Mouse (Mus musculus) midbrain, embryonic 13.5 days (tissue): ENCODE data around the gene Sfrp5. TPM values are rescaled to one million over a fixed set of nuclear protein-coding genes. Genes with fewer than 3 reads are reported as not detected.

Experiments used
- ATAC-seq: fragments of 200-750 bp; cut with Nextera tagmentation; 2 replicates; pipeline ENCODE4 v1.8.0; 2017; ENCODE audit warnings: mild to moderate bottlenecking, moderate TSS enrichment, moderate library complexity
- H3K27ac ChIP-seq: fragments of 300-500 bp; sonication (generic); 2 replicates; pipeline ENCODE4 v1.5.1; 2015; ENCODE audit warnings: inconsistent platforms, mild to moderate bottlenecking, moderate library complexity
- H3K27me3 ChIP-seq: fragments of 300-500 bp; sonication (generic); 2 replicates; pipeline ENCODE4 v1.6.1; 2015; ENCODE audit warnings: mild to moderate bottlenecking, inconsistent platforms
- H3K36me3 ChIP-seq: fragments of 300-500 bp; sonication (generic); 2 replicates; pipeline ENCODE4 v1.6.1; 2015; ENCODE audit warnings: mild to moderate bottlenecking, inconsistent platforms
- H3K4me1 ChIP-seq: fragments of 300-500 bp; sonication (generic); replicated peaks from 2 replicates; pipeline ENCODE4 v1.6.1; 2015; ENCODE audit warnings: inconsistent platforms
- H3K4me2 ChIP-seq: fragments of 300-500 bp; sonication (generic); replicated peaks from 2 replicates; pipeline ENCODE4 v1.6.1; 2015; ENCODE audit warnings: moderate library complexity, mild to moderate bottlenecking, inconsistent platforms
- H3K4me3 ChIP-seq: fragments of 300-500 bp; sonication (generic); replicated peaks from 2 replicates; pipeline ENCODE4 v1.5.1; 2015; ENCODE audit warnings: mild to moderate bottlenecking, inconsistent platforms
- H3K9ac ChIP-seq: fragments of 300-500 bp; sonication (generic); replicated peaks from 2 replicates; pipeline ENCODE4 v1.6.1; 2015; ENCODE audit warnings: mild to moderate bottlenecking, inconsistent platforms
- H3K9me3 ChIP-seq: fragments of 300-500 bp; sonication (generic); 2 replicates; pipeline ENCODE4 v1.6.1; 2016; ENCODE audit warnings: mild to moderate bottlenecking, inconsistent platforms
- WGBS: fragments of 180-500 bp; shearing (Covaris S2); methylation state at CpG from one replicate; pipeline ENCODE4 v1.1.7; 2015; 5-methylcytosine and 5-hydroxymethylcytosine counted together
- polyA plus RNA-seq: library from polyadenylated mRNA; unstranded; fragments of >200 nt; fragmentation: Nextera tagmentation; extraction: Ambion mirVana; gene quantifications from 2 replicates; pipeline ENCODE4 v1.2.1, GENCODE M21; 2015

The Sfrp5 gene
- polyA plus RNA-seq, 1 experiment from 2014 or later, result 0.11 TPM

DNA sequence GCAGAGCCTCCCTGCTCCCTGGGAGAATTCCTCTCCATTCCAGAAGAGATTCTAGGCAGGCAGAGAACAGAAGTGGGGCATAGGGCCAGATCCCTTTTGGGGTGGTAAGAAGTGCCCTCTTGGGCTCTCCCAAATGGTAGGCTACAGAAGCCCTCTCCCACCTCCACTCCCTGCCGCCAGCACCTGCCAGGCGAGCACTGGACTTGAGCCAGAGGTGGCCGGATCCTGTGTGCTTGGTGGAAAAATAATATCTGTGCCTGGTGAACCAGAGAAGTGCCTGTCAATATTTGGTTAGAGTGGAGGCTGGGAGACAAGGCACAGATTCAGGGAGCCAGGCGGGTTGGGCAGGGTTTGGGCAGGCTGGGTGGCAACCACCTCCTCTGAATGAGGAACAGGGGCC is 5.7 kb downstream of the Sfrp5 start:
- peaks cover 14% of the 10 kb centered on the region for H3K36me3 ChIP-seq
- no peak overlapping the region for H3K4me2 ChIP-seq
- H3K4me3 ChIP-seq, result no peak overlapping the region
- 88% methylated on average over 4 of the region's 4 CpGs for WGBS
- no peak overlapping the region for H3K9ac ChIP-seq
- peaks cover 4% of the 10 kb centered on the region for H3K4me1 ChIP-seq
- peaks cover 34% of the 10 kb centered on the region for H3K27me3 ChIP-seq
- ATAC-seq, result no peak
- H3K9me3 ChIP-seq, result no peaks in the 10 kb centered on the region
- H3K27ac ChIP-seq, result no peak overlapping the region

DNA sequence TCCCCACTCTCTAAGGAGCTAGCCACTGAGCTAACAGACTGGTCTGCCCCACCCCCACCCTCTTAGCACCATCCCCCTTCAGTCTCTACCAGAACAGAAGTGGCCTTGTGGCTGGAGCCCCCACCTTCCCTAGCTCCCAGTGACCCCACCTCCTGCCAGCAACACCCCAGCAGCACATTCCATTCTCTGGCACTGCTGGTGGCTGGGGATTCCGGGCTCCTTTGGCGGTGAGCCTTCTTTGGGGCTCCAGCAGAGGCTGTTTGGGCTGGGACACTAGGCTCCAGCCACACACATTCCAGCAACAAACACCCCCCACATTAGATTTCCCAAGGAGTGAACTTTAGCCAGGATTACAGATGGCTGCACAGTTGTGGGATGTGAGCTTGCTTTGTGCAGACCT is 8.7 kb downstream of the Sfrp5 start:
- Histone ChIP-seq H3K27me3 (peaks cover 4% of the 10 kb centered on the region; the same call in 1 of the 2 replicates), H3K9me3 (no peaks in the 10 kb centered on the region), H3K4me3 (no peak overlapping the region), H3K4me2 (no peak overlapping the region), H3K27ac (no peak overlapping the region), H3K4me1 (no peaks in the 10 kb centered on the region), H3K36me3 (peaks cover 36% of the 10 kb centered on the region), H3K9ac (no peak overlapping the region)
- WGBS, result 32% methylated on average over 2 of the region's 2 CpGs
- ATAC-seq, result no peak

- H3K36me3 ChIP-seq, result peaks cover 62% of the 10 kb centered on the region
- H3K27me3 ChIP-seq, result no peaks in the 10 kb centered on the region
- no peaks in the 10 kb centered on the region for H3K9me3 ChIP-seq
- no peak overlapping the region for H3K4me3 ChIP-seq
- ATAC-seq, result peak; percentile 77
- 20% methylated on average over 5 of the region's 5 CpGs for WGBS
- H3K9ac ChIP-seq, result no peak overlapping the region
- H3K4me1 ChIP-seq, result no peaks in the 10 kb centered on the region
- no peak overlapping the region for H3K27ac ChIP-seq
- H3K4me2 ChIP-seq, result no peak overlapping the region
Measured at GRCm38 (mm10) chr19:42190494-42190893, 11.6 kb downstream of the Sfrp5 start.

DNA sequence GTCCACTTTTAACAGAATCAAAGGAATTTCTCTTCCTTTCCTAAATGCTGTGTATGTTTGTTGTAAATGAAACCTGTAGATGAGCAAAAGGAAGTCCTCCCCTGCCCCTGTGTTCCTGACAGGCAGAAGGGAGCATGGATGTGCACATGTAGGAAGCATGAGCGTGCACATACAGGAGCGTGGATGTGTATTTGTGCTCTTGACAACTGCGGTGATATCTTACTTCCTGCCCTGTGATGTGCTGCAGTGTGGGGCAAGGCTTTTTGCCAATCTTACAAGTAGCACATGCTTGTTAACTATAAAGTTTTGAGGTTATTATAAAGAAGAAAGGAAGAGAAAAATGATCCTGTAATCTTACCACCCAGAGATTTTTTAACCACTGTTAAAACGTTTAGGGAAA is 12.3 kb downstream of the Sfrp5 start:
- 90% methylated on average over 4 of the region's 4 CpGs for WGBS
- peaks cover 69% of the 10 kb centered on the region for H3K36me3 ChIP-seq
- no peak overlapping the region for H3K9ac ChIP-seq
- H3K27ac ChIP-seq, result no peak overlapping the region
- no peak for ATAC-seq
- no peaks in the 10 kb centered on the region for H3K27me3 ChIP-seq
- H3K4me3 ChIP-seq, result no peak overlapping the region
- no peaks in the 10 kb centered on the region for H3K4me1 ChIP-seq
- H3K4me2 ChIP-seq, result no peak overlapping the region
- H3K9me3 ChIP-seq, result no peaks in the 10 kb centered on the region

DNA sequence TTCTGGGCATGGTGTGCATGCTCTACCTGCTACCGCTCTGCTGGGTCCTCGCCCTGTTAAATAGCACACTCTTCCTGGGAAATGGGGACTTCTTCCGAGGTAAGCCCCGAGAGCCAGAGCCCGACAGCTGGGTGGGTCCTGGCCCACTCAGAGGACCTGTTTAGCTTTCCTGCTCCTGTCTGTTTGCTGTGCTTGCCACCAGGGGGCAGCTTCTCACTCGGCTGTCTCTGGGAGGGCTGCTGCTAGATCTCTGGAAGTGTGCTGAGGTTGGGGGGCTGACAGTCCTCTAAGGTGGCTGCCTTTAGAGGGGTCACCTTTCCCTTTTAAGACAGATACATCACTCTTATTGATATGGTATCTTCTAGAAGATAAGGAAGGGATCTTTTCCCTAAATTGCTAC is 19.4 kb downstream of the Sfrp5 start:
- no peak overlapping the region for H3K27ac ChIP-seq
- H3K4me2 ChIP-seq, result no peak overlapping the region
- no peak overlapping the region for H3K9ac ChIP-seq
- no peaks in the 10 kb centered on the region for H3K9me3 ChIP-seq
- no peaks in the 10 kb centered on the region for H3K4me1 ChIP-seq
- peaks cover 86% of the 10 kb centered on the region for H3K36me3 ChIP-seq
- H3K4me3 ChIP-seq, result no peak overlapping the region
- WGBS, result 69% methylated on average over 6 of the region's 6 CpGs
- no peaks in the 10 kb centered on the region for H3K27me3 ChIP-seq
- ATAC-seq, result no peak

DNA sequence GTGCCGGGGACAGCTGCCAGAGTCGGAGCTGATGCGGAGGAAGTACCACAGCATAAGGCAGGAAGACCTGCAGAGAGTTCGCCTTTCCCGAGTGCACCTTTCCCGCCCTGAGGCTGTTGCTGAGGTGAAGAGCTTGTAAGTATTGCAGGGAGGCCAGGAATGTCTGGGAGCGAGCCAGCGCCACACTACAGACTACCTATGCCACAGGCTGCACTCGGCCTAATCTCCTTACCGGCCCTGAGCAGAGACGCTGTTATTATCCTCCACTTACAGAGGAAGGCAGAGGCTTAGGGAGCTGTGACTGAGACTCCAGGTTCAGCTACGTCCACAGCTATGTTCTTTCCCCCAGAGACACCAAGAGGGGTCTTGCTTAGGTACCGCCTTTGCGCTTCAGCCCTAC is 22.7 kb downstream of the Sfrp5 start:
- Histone ChIP-seq H3K4me3 (no peak overlapping the region), H3K36me3 (peaks cover 56% of the 10 kb centered on the region), H3K9me3 (no peaks in the 10 kb centered on the region), H3K27ac (no peak overlapping the region), H3K27me3 (no peaks in the 10 kb centered on the region), H3K4me2 (no peak overlapping the region), H3K9ac (no peak overlapping the region), H3K4me1 (no peaks in the 10 kb centered on the region)
- no peak for ATAC-seq
- WGBS, result 90% methylated on average over 14 of the region's 14 CpGs

GRCm38 (mm10) chr19:42177461-42177860 is 24.6 kb downstream of the Sfrp5 start:
- ATAC-seq, result no peak
- 98% methylated on average over 2 of the region's 2 CpGs for WGBS

DNA sequence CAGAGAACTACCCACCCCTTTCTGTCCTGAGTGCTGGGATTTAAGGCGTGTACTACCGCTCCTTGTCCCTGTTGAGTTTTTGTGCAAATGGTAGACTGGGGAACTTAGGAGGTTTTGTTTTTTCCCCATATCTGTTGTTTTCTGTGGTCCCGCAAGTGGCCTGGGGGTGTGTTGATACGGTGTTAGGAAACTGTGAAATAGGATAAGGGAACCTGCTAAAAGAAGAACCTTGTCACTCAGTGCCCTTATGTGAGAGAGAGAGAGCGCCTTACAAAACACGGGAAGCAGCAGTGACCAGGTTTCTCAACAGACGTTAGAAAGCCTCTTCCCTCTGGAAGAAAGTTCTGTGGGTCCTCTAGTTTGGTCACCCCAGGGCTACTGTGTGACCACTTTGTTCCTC is 25.2 kb downstream of the Sfrp5 start:
- no peak for ATAC-seq
- H3K36me3 ChIP-seq, result peaks cover 33% of the 10 kb centered on the region
- WGBS, result 68% methylated on average over 7 of the region's 7 CpGs

More at GRCm38 (mm10) chr19:42177461-42177860, 24.6 kb downstream of the Sfrp5 start:
- Histone ChIP-seq H3K4me3 (no peak overlapping the region), H3K27me3 (no peaks in the 10 kb centered on the region), H3K4me1 (peaks cover 9% of the 10 kb centered on the region; the same call in 1 of the 2 replicates), H3K9ac (no peak overlapping the region), H3K9me3 (no peaks in the 10 kb centered on the region), H3K36me3 (peaks cover 38% of the 10 kb centered on the region), H3K4me2 (no peak overlapping the region), H3K27ac (no peak overlapping the region)

GRCm38 (mm10) chr19:42170025-42170969 is 31.8 kb downstream of the Sfrp5 start:
- H3K27me3 ChIP-seq, result peaks cover 30% of the 10 kb centered on the region
- H3K9me3 ChIP-seq, result no peaks in the 10 kb centered on the region
- peak overlapping the region; percentile 91 for H3K4me2 ChIP-seq
- ATAC-seq, result peak; percentile 89
- 0 out of 2 replicates have a peak overlapping the region, but pooled peaks have one; percentile 19 for H3K27ac ChIP-seq
- H3K4me3 ChIP-seq, result peak overlapping the region; percentile 79
- H3K4me1 ChIP-seq, result peaks cover 26% of the 10 kb centered on the region
- 2% methylated on average over 56 of the region's 56 CpGs for WGBS
- H3K9ac ChIP-seq, result peak overlapping the region; percentile 88
- no peaks in the 10 kb centered on the region for H3K36me3 ChIP-seq

More for the DNA sequence above, 25.2 kb downstream of the Sfrp5 start:
- no peaks in the 10 kb centered on the region for H3K9me3 ChIP-seq
- H3K27ac ChIP-seq, result no peak overlapping the region
- H3K27me3 ChIP-seq, result no peaks in the 10 kb centered on the region
- no peak overlapping the region for H3K4me2 ChIP-seq
- H3K4me3 ChIP-seq, result no peak overlapping the region
- no peak overlapping the region for H3K9ac ChIP-seq
- peaks cover 13% of the 10 kb centered on the region for H3K4me1 ChIP-seq

- H3K36me3 ChIP-seq, result no peaks in the 10 kb centered on the region
- no peak overlapping the region for H3K4me3 ChIP-seq
- peak overlapping the region; percentile 91; the same call in 1 of the 2 replicates for H3K4me2 ChIP-seq
- 79% methylated on average over 10 of the region's 10 CpGs for WGBS
- 0 out of 2 replicates have a peak overlapping the region, but pooled peaks have one; percentile 19 for H3K9ac ChIP-seq
- H3K4me1 ChIP-seq, result peaks cover 26% of the 10 kb centered on the region
- H3K9me3 ChIP-seq, result no peaks in the 10 kb centered on the region
- no peak for ATAC-seq
- H3K27me3 ChIP-seq, result peaks cover 33% of the 10 kb centered on the region
- no peak overlapping the region for H3K27ac ChIP-seq
Measured at GRCm38 (mm10) chr19:42169322-42169975, 32.6 kb downstream of the Sfrp5 start.

GRCm38 (mm10) chr19:42167489-42167888 is 34.6 kb downstream of the Sfrp5 start:
- Histone ChIP-seq H3K4me3 (no peak overlapping the region), H3K36me3 (no peaks in the 10 kb centered on the region), H3K9ac (no peak overlapping the region), H3K27me3 (peaks cover 33% of the 10 kb centered on the region), H3K4me1 (peaks cover 17% of the 10 kb centered on the region), H3K9me3 (no peaks in the 10 kb centered on the region), H3K4me2 (no peak overlapping the region), H3K27ac (no peak overlapping the region)
- WGBS, result 65% methylated on average over 9 of the region's 9 CpGs
- no peak for ATAC-seq

GRCm38 (mm10) chr19:42166766-42167165 is 35.3 kb downstream of the Sfrp5 start:
- Histone ChIP-seq H3K9ac (no peak overlapping the region), H3K4me3 (no peak overlapping the region), H3K27me3 (peaks cover 33% of the 10 kb centered on the region), H3K36me3 (no peaks in the 10 kb centered on the region), H3K9me3 (no peaks in the 10 kb centered on the region), H3K4me1 (peaks cover 12% of the 10 kb centered on the region), H3K4me2 (no peak overlapping the region), H3K27ac (no peak overlapping the region)
- WGBS, result 51% methylated on average over 3 of the region's 3 CpGs
- no peak for ATAC-seq
